Mouse (Mus musculus): ENCODE data around the gene Acyp2.

GRCm38 (mm10) chr11:30612699-30613098, 36.7 kb downstream of the Acyp2 start:
- TF ChIP-seq CTCF (IDR thresholded peaks at IDR 0.05; ENCODE audit: borderline replicate concordance, insufficient read depth, low read length) (no peak), POLR2A (IDR thresholded peaks at IDR 0.05; ENCODE audit: low read depth, low read length) (no peak)

All from embryonic fibroblast, embryonic 13.5 days (primary cell).